ENCODE assay signal across 14 mouse cellular contexts in the genomic region with DNA sequence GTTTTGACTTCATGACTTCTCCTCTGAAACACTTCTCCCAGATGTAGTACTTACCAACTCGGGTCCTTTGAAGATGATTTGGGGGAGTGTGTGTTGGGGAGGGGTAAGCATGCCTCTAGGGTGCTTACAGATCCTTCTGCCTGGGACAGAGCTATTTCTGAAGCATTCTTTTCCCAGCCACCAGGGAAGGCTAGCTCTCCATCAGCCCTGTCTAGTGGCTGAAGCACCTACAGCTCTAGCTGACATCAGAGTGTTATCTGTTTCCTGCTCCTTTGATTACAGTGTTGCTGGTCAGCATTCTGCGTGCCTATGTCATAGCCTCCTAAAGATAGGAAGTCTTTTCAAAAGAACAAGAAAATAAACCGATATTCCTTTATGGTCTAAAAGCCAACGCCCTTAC.
"Had no signal": no experiment of that assay in that cellular context is flagged by ENCODE, and none has a peak within 500 bp of the region (broad histone marks: within the 10 kb centered on the region; RNA-seq: fewer than 3 reads in every experiment).

No protein-coding gene starts in this region.

- H3K4me2 ChIP-seq: limb, embryonic 15.5 days; liver, embryonic 12.5 days; lung, embryonic 15.5 days; midbrain, embryonic 12.5 days; neural tube, embryonic 13.5 days had no signal

- H3K4me1 ChIP-seq: limb, embryonic 15.5 days; liver, embryonic 12.5 days; lung, embryonic 15.5 days; midbrain, embryonic 12.5 days; neural tube, embryonic 13.5 days had no signal

- DNase-seq: layer of hippocampus, adult 9-11 months; layer of hippocampus, postnatal 36 days; lung, postnatal 4 days; right cerebral cortex, postnatal 4 days; spleen, adult 18-20 months; thymus, adult 2 months; thymus, postnatal 25 days had no signal

- H3K27ac ChIP-seq: kidney, postnatal 0 days; limb, embryonic 15.5 days; liver, embryonic 12.5 days; lung, embryonic 15.5 days; midbrain, embryonic 12.5 days; neural tube, embryonic 13.5 days had no signal

- H3K9me3 ChIP-seq: limb, embryonic 15.5 days; liver, embryonic 12.5 days; lung, embryonic 15.5 days; midbrain, embryonic 12.5 days; neural tube, embryonic 13.5 days had no signal

- H3K36me3 ChIP-seq: limb, embryonic 15.5 days; liver, embryonic 12.5 days; lung, embryonic 15.5 days; midbrain, embryonic 12.5 days; neural tube, embryonic 13.5 days had no signal

- H3K27me3 ChIP-seq: limb, embryonic 15.5 days; liver, embryonic 12.5 days; lung, embryonic 15.5 days; midbrain, embryonic 12.5 days; neural tube, embryonic 13.5 days had no signal

- H3K4me3 ChIP-seq: limb, embryonic 15.5 days; liver, embryonic 12.5 days; lung, embryonic 15.5 days; midbrain, embryonic 12.5 days; neural tube, embryonic 13.5 days had no signal

- H3K9ac ChIP-seq: limb, embryonic 15.5 days; liver, embryonic 12.5 days; lung, embryonic 15.5 days; midbrain, embryonic 12.5 days; neural tube, embryonic 13.5 days had no signal

- ATAC-seq: liver, embryonic 12.5 days; midbrain, embryonic 16.5 days had no signal
